Mouse (Mus musculus): ENCODE data around the gene Pias1. TPM values are rescaled to one million over a fixed set of nuclear protein-coding genes. Genes with fewer than 3 reads are reported as not detected.

Pias1 gene
- polyA plus RNA-seq, 1 experiment from 2014 or later: 54.6 TPM

- Histone ChIP-seq H3K4me2 (replicated peaks) (no peak overlapping the region), H3K4me1 (replicated peaks; ENCODE audit: control insufficient read depth, insufficient read depth, low read length) (no peaks in the 10 kb centered on the region), H3K27me3 (ENCODE audit: control insufficient read depth, insufficient read depth, low read length) (no peaks in the 10 kb centered on the region), H3K4me3 (replicated peaks; ENCODE audit: low read length) (no peak overlapping the region), H3K9me3 (ENCODE audit: control insufficient read depth, low read length) (peaks cover 4% of the 10 kb centered on the region; the same call in 1 of the 2 replicates), H3K9ac (no peak overlapping the region), H3K36me3 (replicated peaks; ENCODE audit: control insufficient read depth, insufficient read depth) (peaks cover 27% of the 10 kb centered on the region), H3K27ac (no peak overlapping the region)
- ATAC-seq (ENCODE audit: low FRiP score) (no peak), DNase-seq (ENCODE audit: low spot score) (no peak)
- 88% methylated on average over 2 of the region's 2 CpGs for WGBS
Observed at GRCm38 (mm10) chr9:62920877-62921276, 66.8 kb downstream of the Pias1 start.

DNA sequence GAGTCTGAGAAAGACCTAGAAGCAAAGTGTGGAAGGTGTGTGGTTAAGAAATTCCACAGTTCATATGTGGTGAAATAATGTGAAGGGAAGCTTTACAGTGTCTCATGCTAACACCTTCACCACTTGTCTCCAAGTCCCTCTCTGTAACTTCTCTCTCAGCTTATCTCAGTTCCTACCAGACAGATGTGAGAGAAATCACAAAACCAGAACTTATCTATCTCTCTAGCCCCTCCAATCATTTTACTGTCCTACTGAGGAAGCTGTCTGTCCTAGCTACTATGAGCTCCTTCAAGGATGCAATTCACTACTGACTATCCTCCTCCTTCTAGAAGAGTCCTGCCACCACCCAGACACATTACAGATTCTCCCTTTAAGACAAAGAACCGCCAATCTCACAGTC is 70.7 kb downstream of the Pias1 start:
- H3K9ac ChIP-seq: no peak overlapping the region

DNA sequence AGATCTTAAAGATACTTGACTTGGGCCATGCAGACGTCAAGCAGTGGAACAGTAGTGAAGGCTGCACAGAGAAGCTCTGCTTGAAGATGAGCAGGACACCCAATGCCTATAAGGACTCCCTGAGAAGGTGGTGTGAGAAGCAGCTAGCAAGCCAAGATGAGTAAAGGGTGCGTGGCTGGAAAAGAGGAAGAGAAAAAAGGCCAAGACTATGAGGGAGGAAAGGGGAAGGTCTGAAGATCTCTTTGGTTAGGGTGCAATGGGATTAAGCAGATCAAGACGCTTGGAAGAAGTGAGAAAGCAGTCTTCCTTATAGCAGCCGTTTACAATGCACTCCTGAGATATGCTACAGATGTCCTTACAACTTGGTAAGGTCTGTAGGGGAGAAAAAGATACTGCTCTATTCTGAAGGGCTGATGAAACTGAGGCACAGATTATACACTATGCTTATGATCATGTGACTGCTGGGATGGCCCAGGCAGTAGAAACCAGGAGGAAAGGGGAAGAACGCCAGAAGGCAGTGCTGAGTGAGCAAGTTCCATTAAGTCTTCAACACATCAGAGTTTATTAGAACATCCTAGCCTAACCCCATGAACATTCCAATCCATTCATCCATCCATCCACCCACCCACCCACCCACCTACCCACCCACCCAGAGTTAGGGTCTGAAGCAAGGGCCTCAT is 74.2 kb downstream of the Pias1 start:
- H3K4me1 ChIP-seq (replicated peaks; ENCODE audit: control insufficient read depth, insufficient read depth, low read length): no peaks in the 10 kb centered on the region
- no peak overlapping the region for H3K9ac ChIP-seq
- ATAC-seq (ENCODE audit: low FRiP score): no peak
- 90% methylated on average over 5 of the region's 5 CpGs for WGBS
- H3K27ac ChIP-seq: no peak overlapping the region
- peaks cover 43% of the 10 kb centered on the region for H3K36me3 ChIP-seq (replicated peaks; ENCODE audit: control insufficient read depth, insufficient read depth)
- H3K4me2 ChIP-seq (replicated peaks): no peak overlapping the region
- H3K4me3 ChIP-seq (replicated peaks; ENCODE audit: low read length): no peak overlapping the region
- DNase-seq (ENCODE audit: low spot score): no peak
- H3K27me3 ChIP-seq (ENCODE audit: control insufficient read depth, insufficient read depth, low read length): no peaks in the 10 kb centered on the region
- peaks cover 9% of the 10 kb centered on the region; the same call in 1 of the 2 replicates for H3K9me3 ChIP-seq (ENCODE audit: control insufficient read depth, low read length)

More for the DNA sequence above, 70.7 kb downstream of the Pias1 start:
- no peak for ATAC-seq (ENCODE audit: low FRiP score)
- no peak overlapping the region for H3K27ac ChIP-seq
- H3K27me3 ChIP-seq (ENCODE audit: control insufficient read depth, insufficient read depth, low read length): no peaks in the 10 kb centered on the region
- 94% methylated on average over 1 of the region's 1 CpGs for WGBS
- no peak for DNase-seq (ENCODE audit: low spot score)
- H3K4me3 ChIP-seq (replicated peaks; ENCODE audit: low read length): no peak overlapping the region
- H3K36me3 ChIP-seq (replicated peaks; ENCODE audit: control insufficient read depth, insufficient read depth): peaks cover 39% of the 10 kb centered on the region
- no peak overlapping the region for H3K4me2 ChIP-seq (replicated peaks)
- H3K4me1 ChIP-seq (replicated peaks; ENCODE audit: control insufficient read depth, insufficient read depth, low read length): no peaks in the 10 kb centered on the region
- H3K9me3 ChIP-seq (ENCODE audit: control insufficient read depth, low read length): peaks cover 9% of the 10 kb centered on the region; the same call in 1 of the 2 replicates

GRCm38 (mm10) chr9:62905039-62905438 is 82.7 kb downstream of the Pias1 start:
- no peak for DNase-seq (ENCODE audit: low spot score)
- WGBS: 94% methylated on average over 8 of the region's 8 CpGs

GRCm38 (mm10) chr9:62903841-62904240 is 83.9 kb downstream of the Pias1 start:
- Histone ChIP-seq H3K9me3 (ENCODE audit: control insufficient read depth, low read length) (no peaks in the 10 kb centered on the region), H3K27ac (no peak overlapping the region), H3K4me3 (replicated peaks; ENCODE audit: low read length) (no peak overlapping the region), H3K4me2 (replicated peaks) (no peak overlapping the region), H3K9ac (no peak overlapping the region), H3K4me1 (replicated peaks; ENCODE audit: control insufficient read depth, insufficient read depth, low read length) (no peaks in the 10 kb centered on the region), H3K27me3 (ENCODE audit: control insufficient read depth, insufficient read depth, low read length) (no peaks in the 10 kb centered on the region), H3K36me3 (replicated peaks; ENCODE audit: control insufficient read depth, insufficient read depth) (peaks cover 15% of the 10 kb centered on the region; the same call in 1 of the 2 replicates)
- no peak for ATAC-seq (ENCODE audit: low FRiP score)
- WGBS: 99% methylated on average over 2 of the region's 2 CpGs
- DNase-seq (ENCODE audit: low spot score): no peak

More at GRCm38 (mm10) chr9:62905039-62905438, 82.7 kb downstream of the Pias1 start:
- Histone ChIP-seq H3K27me3 (ENCODE audit: control insufficient read depth, insufficient read depth, low read length) (no peaks in the 10 kb centered on the region), H3K4me2 (replicated peaks) (no peak overlapping the region), H3K36me3 (replicated peaks; ENCODE audit: control insufficient read depth, insufficient read depth) (peaks cover 15% of the 10 kb centered on the region), H3K9ac (no peak overlapping the region), H3K9me3 (ENCODE audit: control insufficient read depth, low read length) (no peaks in the 10 kb centered on the region), H3K4me3 (replicated peaks; ENCODE audit: low read length) (no peak overlapping the region), H3K4me1 (replicated peaks; ENCODE audit: control insufficient read depth, insufficient read depth, low read length) (no peaks in the 10 kb centered on the region), H3K27ac (no peak overlapping the region)
- no peak for ATAC-seq (ENCODE audit: low FRiP score)

DNA sequence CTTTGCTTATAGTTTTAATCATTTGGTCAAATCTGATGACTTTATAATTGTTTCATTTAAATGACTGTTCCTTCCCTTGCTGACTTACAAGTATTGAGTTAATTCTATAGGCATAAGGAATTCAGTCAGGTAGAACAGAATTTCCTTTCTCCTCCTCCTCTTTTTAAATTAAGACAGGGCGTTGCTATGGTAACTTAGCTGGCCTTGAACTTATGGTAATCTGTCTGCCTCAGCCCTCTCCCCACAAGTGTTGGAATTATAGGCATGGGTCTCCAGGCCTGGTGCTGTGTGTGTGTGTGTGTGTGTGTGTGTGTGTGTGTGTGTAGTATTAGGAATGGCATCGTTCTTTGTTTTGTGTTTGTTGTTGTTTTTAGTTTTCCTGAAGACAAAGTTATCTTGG is 86.0 kb downstream of the Pias1 start:
- no peak overlapping the region for H3K4me3 ChIP-seq (replicated peaks; ENCODE audit: low read length)
- H3K4me2 ChIP-seq (replicated peaks): no peak overlapping the region
- peaks cover 15% of the 10 kb centered on the region; the same call in 1 of the 2 replicates for H3K36me3 ChIP-seq (replicated peaks; ENCODE audit: control insufficient read depth, insufficient read depth)
- H3K9me3 ChIP-seq (ENCODE audit: control insufficient read depth, low read length): no peaks in the 10 kb centered on the region
- ATAC-seq (ENCODE audit: low FRiP score) (no peak), DNase-seq (ENCODE audit: low spot score) (no peak)
- no peak overlapping the region for H3K27ac ChIP-seq
- no peaks in the 10 kb centered on the region for H3K27me3 ChIP-seq (ENCODE audit: control insufficient read depth, insufficient read depth, low read length)
- WGBS: 70% methylated on average over 2 of the region's 2 CpGs
- H3K9ac ChIP-seq: no peak overlapping the region
- no peaks in the 10 kb centered on the region for H3K4me1 ChIP-seq (replicated peaks; ENCODE audit: control insufficient read depth, insufficient read depth, low read length)

GRCm38 (mm10) chr9:62894486-62894885 is 93.2 kb downstream of the Pias1 start:
- no peak for DNase-seq (ENCODE audit: low spot score)
- H3K36me3 ChIP-seq (replicated peaks; ENCODE audit: control insufficient read depth, insufficient read depth): peaks cover 51% of the 10 kb centered on the region
- H3K27ac ChIP-seq: no peak overlapping the region
- H3K9ac ChIP-seq: no peak overlapping the region
- H3K27me3 ChIP-seq (ENCODE audit: control insufficient read depth, insufficient read depth, low read length): no peaks in the 10 kb centered on the region
- WGBS: 77% methylated on average over 1 of the region's 1 CpGs
- H3K4me1 ChIP-seq (replicated peaks; ENCODE audit: control insufficient read depth, insufficient read depth, low read length): no peaks in the 10 kb centered on the region
- no peaks in the 10 kb centered on the region for H3K9me3 ChIP-seq (ENCODE audit: control insufficient read depth, low read length)
- no peak for ATAC-seq (ENCODE audit: low FRiP score)
- H3K4me3 ChIP-seq (replicated peaks; ENCODE audit: low read length): no peak overlapping the region
- no peak overlapping the region for H3K4me2 ChIP-seq (replicated peaks)

GRCm38 (mm10) chr9:62881871-62882270 is 105.9 kb downstream of the Pias1 start:
- Histone ChIP-seq H3K36me3 (replicated peaks; ENCODE audit: control insufficient read depth, insufficient read depth) (peaks cover 59% of the 10 kb centered on the region), H3K4me1 (replicated peaks; ENCODE audit: control insufficient read depth, insufficient read depth, low read length) (no peaks in the 10 kb centered on the region), H3K9ac (no peak overlapping the region), H3K4me3 (replicated peaks; ENCODE audit: low read length) (no peak overlapping the region), H3K4me2 (replicated peaks) (no peak overlapping the region), H3K27me3 (ENCODE audit: control insufficient read depth, insufficient read depth, low read length) (no peaks in the 10 kb centered on the region), H3K27ac (no peak overlapping the region), H3K9me3 (ENCODE audit: control insufficient read depth, low read length) (no peaks in the 10 kb centered on the region)
- DNase-seq (ENCODE audit: low spot score): no peak
- 86% methylated on average over 12 of the region's 12 CpGs for WGBS
- no peak for ATAC-seq (ENCODE audit: low FRiP score)

DNA sequence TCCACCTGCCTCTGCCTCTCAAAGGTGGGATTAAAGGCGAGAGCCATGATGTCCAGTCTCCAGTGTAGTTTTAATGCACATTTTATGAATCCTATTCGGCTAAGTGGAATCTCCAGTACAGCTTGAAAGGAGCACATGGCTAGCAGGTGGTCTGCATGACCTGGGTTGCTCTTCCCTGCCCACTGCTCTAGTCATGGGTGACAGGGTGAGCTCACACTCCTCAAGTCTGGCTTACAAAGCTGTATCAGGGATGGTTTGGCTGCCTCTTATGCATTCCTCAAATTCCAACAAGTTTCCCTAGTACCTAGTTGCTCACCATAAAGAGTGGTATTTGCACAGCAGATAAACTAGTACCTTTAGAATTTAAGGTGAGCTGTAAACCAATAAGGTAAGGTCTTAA is 109.9 kb downstream of the Pias1 start:
- Histone ChIP-seq H3K36me3 (replicated peaks; ENCODE audit: control insufficient read depth, insufficient read depth) (peaks cover 26% of the 10 kb centered on the region), H3K9me3 (ENCODE audit: control insufficient read depth, low read length) (no peaks in the 10 kb centered on the region), H3K4me2 (replicated peaks) (no peak overlapping the region), H3K9ac (no peak overlapping the region), H3K27me3 (ENCODE audit: control insufficient read depth, insufficient read depth, low read length) (no peaks in the 10 kb centered on the region), H3K27ac (no peak overlapping the region), H3K4me3 (replicated peaks; ENCODE audit: low read length) (no peak overlapping the region), H3K4me1 (replicated peaks; ENCODE audit: control insufficient read depth, insufficient read depth, low read length) (no peaks in the 10 kb centered on the region)
- no peak for ATAC-seq (ENCODE audit: low FRiP score)
- 88% methylated on average over 2 of the region's 2 CpGs for WGBS
- DNase-seq (ENCODE audit: low spot score): no peak

Measured in hindbrain, embryonic 14.5 days (tissue).